Mouse (Mus musculus): ENCODE measurements around the gene Lrsam1. TPM values are rescaled to one million over a fixed set of nuclear protein-coding genes. Genes with fewer than 3 reads are reported as not detected.

Lrsam1 gene
- polyA plus RNA-seq, 1 experiment, result 6.3 TPM

GRCm38 (mm10) chr2:32928235-32928946 lies 33.0 kb downstream of the Lrsam1 start:
- DNase-seq (ENCODE audit: low read depth, low spot score), result no peak
- WGBS, result 49% methylated on average over 10 of the region's 10 CpGs

DNA sequence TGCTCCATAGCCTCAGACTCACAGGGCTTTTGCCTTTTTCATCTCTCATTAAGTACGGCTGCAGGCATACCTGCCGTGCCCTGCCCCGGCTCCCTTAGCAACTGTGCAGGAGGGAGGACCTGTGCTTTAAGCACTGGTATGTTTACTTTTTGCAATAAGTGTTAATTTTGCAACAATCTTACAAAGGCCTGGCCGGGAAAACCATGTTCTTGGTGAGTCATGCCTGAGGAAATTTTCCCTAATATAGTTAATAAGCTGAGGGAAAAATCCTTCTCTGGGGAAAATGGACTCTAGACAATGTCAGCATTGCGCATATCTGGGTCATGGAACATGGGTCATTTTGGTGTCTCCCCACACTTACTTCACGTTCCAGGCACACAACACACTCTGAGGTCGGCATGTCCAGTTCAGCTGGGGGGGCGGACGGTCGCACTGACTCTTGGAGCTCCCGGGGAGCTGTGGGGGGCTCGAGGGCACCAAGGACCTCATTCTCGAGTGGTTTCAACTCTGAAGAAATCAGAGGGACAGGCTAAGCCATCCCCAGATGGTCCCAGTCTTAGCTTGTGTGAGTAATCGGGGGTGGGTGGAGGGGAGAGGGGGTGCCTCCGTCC lies 33.7 kb downstream of the Lrsam1 start:
- DNase-seq (ENCODE audit: low read depth, low spot score), result no peak
- 71% methylated on average over 15 of the region's 15 CpGs for WGBS

GRCm38 (mm10) chr2:32926330-32927075 lies 34.9 kb downstream of the Lrsam1 start:
- no peak for DNase-seq (ENCODE audit: low read depth, low spot score)
- WGBS, result 88% methylated on average over 12 of the region's 12 CpGs

DNA sequence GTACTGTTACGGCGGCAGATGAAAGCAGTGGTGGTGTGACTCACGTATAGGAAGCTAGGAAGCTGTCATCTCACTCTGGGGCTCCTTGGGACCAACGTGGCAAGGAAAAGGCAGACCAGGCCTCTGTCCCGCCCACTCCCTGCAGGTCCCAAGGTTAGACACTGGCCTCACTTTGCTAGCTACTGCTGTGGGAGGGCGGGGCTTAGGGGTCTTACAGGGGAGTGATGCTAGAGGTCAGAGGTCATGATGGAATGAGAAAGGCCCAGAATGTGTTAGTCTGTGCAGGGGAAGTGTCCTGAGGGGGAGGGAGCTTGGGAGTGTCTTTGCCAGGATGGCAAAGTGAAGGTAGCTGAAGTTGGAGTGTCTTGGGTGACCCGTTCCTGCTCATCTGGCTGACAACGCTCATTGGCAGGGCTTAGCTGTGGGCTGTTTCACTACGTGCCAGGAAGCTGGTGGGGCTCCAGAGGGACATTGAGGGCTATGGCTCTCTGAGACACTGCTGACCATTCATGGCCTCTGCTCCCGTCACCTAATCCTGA lies 37.0 kb downstream of the Lrsam1 start:
- 72% methylated on average over 10 of the region's 10 CpGs for WGBS
- no peak for DNase-seq (ENCODE audit: low read depth, low spot score)

DNA sequence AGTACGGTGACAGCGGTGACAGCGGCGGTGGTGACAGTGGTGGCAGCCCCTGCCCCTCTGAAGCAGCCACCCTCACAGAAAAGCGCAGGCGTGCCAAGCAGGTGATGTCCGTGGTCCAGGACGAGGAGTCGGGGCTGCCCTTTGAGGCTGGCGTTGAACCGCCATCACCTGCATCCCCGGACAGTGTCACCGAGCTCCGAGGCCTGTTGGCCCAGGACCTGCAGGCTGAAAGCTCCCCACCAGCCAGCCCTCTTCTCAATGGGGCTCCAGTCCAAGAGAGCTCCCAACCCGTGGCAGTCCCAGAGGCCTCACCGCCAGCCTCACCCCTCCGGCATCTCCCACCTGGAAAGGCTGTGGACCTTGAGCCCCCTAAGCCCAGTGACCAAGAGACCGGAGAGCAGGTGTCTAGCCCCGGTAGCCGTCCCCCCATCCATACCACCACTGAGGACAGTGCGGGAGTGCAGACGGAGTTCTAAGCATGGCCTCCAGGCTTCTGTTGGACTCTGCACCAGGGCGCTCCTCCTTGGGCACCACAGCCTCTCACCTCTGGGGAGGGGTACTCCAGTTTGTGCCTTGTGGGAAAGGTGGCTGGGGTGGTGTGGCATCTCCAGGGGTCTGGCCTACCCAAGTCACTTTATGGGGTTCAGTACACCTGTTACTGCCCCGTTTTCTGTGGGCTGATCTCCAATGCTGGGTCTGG lies 37.7 kb downstream of the Lrsam1 start:
- WGBS, result 92% methylated on average over 24 of the region's 24 CpGs
- no peak for DNase-seq (ENCODE audit: low read depth, low spot score)

GRCm38 (mm10) chr2:32922564-32922963 lies 38.9 kb downstream of the Lrsam1 start:
- no peak for DNase-seq (ENCODE audit: low read depth, low spot score)
- 89% methylated on average over 13 of the region's 13 CpGs for WGBS

GRCm38 (mm10) chr2:32921801-32922380 lies 39.5 kb downstream of the Lrsam1 start:
- 89% methylated on average over 15 of the region's 15 CpGs for WGBS
- no peak for DNase-seq (ENCODE audit: low read depth, low spot score)

DNA sequence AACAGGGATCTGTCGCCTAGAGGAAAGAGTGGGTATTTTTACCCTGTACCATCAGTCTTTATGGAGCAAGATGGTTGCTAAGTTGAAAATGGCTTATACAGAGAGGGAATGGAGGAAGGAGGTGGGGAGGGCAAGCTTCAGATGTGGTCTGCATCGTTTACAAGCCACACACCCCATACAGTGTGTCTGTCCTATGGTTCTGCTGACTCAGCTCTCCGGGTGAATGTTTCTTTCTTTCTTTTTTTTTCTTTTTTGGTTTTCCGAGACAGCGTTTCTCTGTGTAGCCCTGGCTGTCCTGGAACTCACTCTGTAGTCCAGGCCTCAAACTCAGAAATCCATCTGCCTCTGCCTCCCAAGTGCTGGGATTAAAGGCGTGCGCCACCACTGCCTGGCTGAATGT lies 40.2 kb downstream of the Lrsam1 start:
- 84% methylated on average over 7 of the region's 7 CpGs for WGBS
- DNase-seq (ENCODE audit: low read depth, low spot score), result no peak

DNA sequence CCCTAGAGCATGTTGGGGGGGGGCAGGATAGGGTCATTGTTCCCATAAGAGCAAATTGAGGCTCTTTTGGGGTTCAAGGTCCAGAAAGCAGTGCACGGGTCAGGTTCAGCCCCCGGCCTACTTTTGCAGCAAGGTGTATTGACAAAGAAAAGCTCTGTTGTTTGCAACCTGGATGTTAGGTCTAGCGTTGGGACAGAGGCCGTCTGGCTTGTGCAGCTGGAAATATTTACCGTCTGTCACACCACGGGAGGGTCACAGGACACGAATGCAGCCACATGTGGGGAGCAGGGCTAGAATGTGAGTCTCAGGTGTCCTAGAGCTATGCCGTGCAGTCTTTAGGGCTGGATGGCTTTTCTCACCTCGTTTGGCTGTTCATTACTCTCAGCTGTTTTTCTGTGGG lies 43.0 kb downstream of the Lrsam1 start:
- DNase-seq (ENCODE audit: low read depth, low spot score), result no peak
- WGBS, result 80% methylated on average over 9 of the region's 9 CpGs

GRCm38 (mm10) chr2:32917526-32917925 lies 43.9 kb downstream of the Lrsam1 start:
- WGBS, result 63% methylated on average over 11 of the region's 11 CpGs
- DNase-seq (ENCODE audit: low read depth, low spot score), result no peak

DNA sequence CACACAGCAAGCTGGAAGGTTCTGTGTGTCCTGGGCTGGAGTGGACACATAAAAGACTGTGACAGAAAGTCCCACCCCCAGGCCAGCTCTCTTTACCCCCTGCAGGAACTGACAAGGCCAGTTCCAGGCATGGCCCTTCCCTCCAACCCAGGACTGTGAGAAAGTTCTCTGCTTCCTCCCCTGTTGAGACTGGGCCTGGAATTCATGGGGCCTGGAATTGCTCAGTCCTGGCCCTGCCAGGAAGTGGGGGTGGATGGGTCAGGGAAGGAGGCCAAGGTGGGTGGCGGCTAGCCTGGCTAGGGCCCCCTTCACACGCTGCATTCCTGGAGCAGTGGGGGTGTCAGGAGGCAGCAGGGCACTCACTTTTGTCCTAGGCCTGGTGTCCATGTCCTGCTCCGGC lies 46.5 kb downstream of the Lrsam1 start:
- WGBS, result 32% methylated on average over 3 of the region's 3 CpGs
- DNase-seq (ENCODE audit: low read depth, low spot score), result no peak

DNA sequence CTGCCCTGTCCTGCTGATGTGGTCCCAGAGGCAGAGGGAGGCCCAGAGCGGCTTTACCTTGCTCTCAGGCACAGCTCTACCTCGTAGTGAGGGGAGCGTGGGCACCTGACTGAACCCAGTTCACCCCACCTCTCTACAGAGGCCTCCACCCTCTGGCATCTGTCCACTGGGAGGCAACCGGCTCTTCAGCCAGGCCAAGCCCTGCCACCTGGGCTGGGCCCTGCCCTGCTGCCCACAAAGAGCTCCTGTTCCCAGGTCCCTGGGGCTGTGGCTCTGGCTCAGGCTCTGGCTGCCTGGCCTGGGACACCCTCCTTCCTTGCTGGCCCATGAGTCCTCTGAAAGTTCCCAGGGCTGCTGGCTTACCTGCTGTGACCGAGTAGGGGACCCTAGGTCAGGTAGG lies 47.1 kb downstream of the Lrsam1 start:
- DNase-seq (ENCODE audit: low read depth, low spot score), result no peak
- 30% methylated on average over 5 of the region's 5 CpGs for WGBS

- no peak for DNase-seq (ENCODE audit: low read depth, low spot score)
- WGBS, result 32% methylated on average over 19 of the region's 19 CpGs
Measured at GRCm38 (mm10) chr2:32912210-32912804, 49.1 kb downstream of the Lrsam1 start.

DNA sequence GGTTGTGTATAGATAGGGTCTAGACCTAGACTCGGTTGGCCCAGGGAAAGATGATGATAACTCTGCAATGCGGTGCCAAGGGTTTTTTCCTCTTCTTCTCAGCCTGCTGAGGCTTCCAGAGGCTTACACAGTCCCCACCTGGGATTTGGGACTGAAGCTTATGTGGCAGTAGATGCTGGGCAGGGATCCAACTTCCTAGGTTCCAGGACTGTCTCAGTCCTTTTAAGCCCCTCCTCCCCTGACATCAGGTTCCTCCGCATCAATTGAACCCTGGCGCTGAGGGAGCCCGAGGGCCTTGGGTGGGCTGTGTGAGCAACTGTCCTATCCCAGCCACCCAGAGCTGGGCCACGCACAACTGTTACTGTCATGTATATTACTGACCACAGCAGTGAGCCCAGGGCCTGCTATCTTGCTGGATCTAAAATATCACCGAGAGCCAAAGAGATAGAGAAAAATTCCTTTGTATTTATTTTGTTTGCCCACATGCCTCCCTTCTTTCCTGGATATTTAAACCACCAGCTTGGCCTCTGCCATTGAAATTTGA lies 49.7 kb downstream of the Lrsam1 start:
- 81% methylated on average over 7 of the region's 7 CpGs for WGBS
- DNase-seq (ENCODE audit: low read depth, low spot score), result no peak

- 66% methylated on average over 11 of the region's 11 CpGs for WGBS
- no peak for DNase-seq (ENCODE audit: low read depth, low spot score)
Measured at GRCm38 (mm10) chr2:32908796-32909195, 52.6 kb downstream of the Lrsam1 start.

- no peak for DNase-seq (ENCODE audit: low read depth, low spot score)
- 66% methylated on average over 6 of the region's 6 CpGs for WGBS
Measured at GRCm38 (mm10) chr2:32908272-32908671, 53.1 kb downstream of the Lrsam1 start.

- WGBS, result 57% methylated on average over 8 of the region's 8 CpGs
- no peak for DNase-seq (ENCODE audit: low read depth, low spot score)
Measured at GRCm38 (mm10) chr2:32907442-32907841, 54.0 kb downstream of the Lrsam1 start.

- no peak for DNase-seq (ENCODE audit: low read depth, low spot score)
- 54% methylated on average over 8 of the region's 8 CpGs for whole genome bisulfite sequencing
Measured at GRCm38 (mm10) chr2:32905297-32905696, 56.1 kb downstream of the Lrsam1 start.

DNA sequence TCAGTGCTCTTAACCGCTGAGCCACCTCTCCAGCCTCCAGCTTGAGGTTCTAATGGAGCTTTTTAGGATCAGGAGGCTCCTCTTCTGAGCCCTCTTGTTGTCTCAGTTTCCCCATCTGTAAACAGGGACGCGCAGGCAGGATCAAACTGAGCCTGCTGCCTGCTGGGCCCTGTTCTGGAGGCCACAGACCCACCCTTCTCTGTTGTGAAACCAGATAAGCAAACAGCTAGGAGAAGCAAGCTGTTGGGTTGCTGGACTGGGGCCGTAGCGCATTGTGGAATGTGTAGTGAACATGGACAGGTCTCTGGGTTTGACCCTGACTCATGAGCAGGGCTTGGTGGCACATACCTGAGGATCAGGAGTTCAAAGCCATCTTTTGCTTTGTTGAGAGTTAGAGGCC lies 56.8 kb downstream of the Lrsam1 start:
- DNase-seq (ENCODE audit: low read depth, low spot score), result no peak

More for the DNA sequence above, 56.8 kb downstream of the Lrsam1 start:
- 62% methylated on average over 5 of the region's 5 CpGs for WGBS
